In genomic region chr16:86659154-86659553, GRCm38 (mm10) we compare ENCODE assay signal across 17 mouse cellular contexts.
"Had no signal": no experiment of that assay in that cellular context is flagged by ENCODE, and none has a peak within 500 bp of the region (broad histone marks: within the 10 kb centered on the region; RNA-seq: fewer than 3 reads in every experiment).

No protein-coding gene starts in this region.

- H3K9ac ChIP-seq: lung, embryonic 15.5 days; midbrain, embryonic 13.5 days; midbrain, embryonic 15.5 days; neural tube, embryonic 12.5 days had no signal

- H3K27ac ChIP-seq: lung, embryonic 15.5 days; macrophage; midbrain, embryonic 13.5 days; midbrain, embryonic 15.5 days; neural tube, embryonic 12.5 days had no signal

- H3K4me1 ChIP-seq: lung, embryonic 15.5 days; megakaryocyte, embryonic 14.5 days; midbrain, embryonic 13.5 days; midbrain, embryonic 15.5 days; neural tube, embryonic 12.5 days had no signal

- H3K27me3 ChIP-seq: lung, embryonic 15.5 days; megakaryocyte, embryonic 14.5 days; midbrain, embryonic 13.5 days; midbrain, embryonic 15.5 days; neural tube, embryonic 12.5 days had no signal

- DNase-seq: lung, adult 2 months; lung, postnatal 14 days; lung, postnatal 36 days; right cerebral cortex, postnatal 25 days; right cerebral cortex, postnatal 4 days; spleen, adult 18-20 months; thymus, adult 18-20 months; thymus, postnatal 14 days; thymus, postnatal 36 days had no signal

- ATAC-seq: lung, postnatal 0 days; midbrain, embryonic 13.5 days; midbrain, embryonic 15.5 days had no signal

- H3K4me3 ChIP-seq: lung, embryonic 15.5 days; megakaryocyte, embryonic 14.5 days; midbrain, embryonic 13.5 days; midbrain, embryonic 15.5 days; neural tube, embryonic 12.5 days had no signal

- H3K36me3 ChIP-seq: lung, embryonic 15.5 days; midbrain, embryonic 13.5 days; midbrain, embryonic 15.5 days; neural tube, embryonic 12.5 days had no signal

- H3K4me2 ChIP-seq: lung, embryonic 15.5 days; midbrain, embryonic 11.5 days; midbrain, embryonic 13.5 days; midbrain, embryonic 15.5 days; neural tube, embryonic 12.5 days had no signal

- H3K9me3 ChIP-seq: lung, embryonic 15.5 days; megakaryocyte, embryonic 14.5 days; midbrain, embryonic 13.5 days; midbrain, embryonic 15.5 days; neural tube, embryonic 12.5 days had no signal
